Mouse (Mus musculus): ENCODE data around the gene Phf2. TPM values are rescaled to one million over a fixed set of nuclear protein-coding genes. Genes with fewer than 3 reads are reported as not detected.

The Phf2 gene
- polyA plus RNA-seq, 1 experiment from 2014 or later = 9.9 TPM

GRCm38 (mm10) chr13:48837537-48837936 is 33.4 kb downstream of the Phf2 start:
- Histone ChIP-seq H3K27ac (ENCODE audit: low read depth) (no peak overlapping the region), H3K27me3 (replicated peaks; ENCODE audit: control insufficient read depth, insufficient read depth, low read length) (no peaks in the 10 kb centered on the region), H3K4me1 (replicated peaks; ENCODE audit: control insufficient read depth, insufficient read depth, low read length) (no peaks in the 10 kb centered on the region), H3K9me3 (ENCODE audit: control insufficient read depth, low read length) (no peaks in the 10 kb centered on the region), H3K36me3 (ENCODE audit: control insufficient read depth, insufficient read depth, low read length) (peaks cover 9% of the 10 kb centered on the region), H3K4me3 (ENCODE audit: low read depth, low read length) (no peak overlapping the region), H3K9ac (ENCODE audit: low read length) (no peak overlapping the region), H3K4me2 (ENCODE audit: low read length) (no peak overlapping the region)
- ATAC-seq (replicated peaks; ENCODE audit: low FRiP score, low TSS enrichment, low read depth) (no peak), DNase-seq (ENCODE audit: low spot score) (no peak)
- WGBS = 55% methylated on average over 6 of the region's 6 CpGs

DNA sequence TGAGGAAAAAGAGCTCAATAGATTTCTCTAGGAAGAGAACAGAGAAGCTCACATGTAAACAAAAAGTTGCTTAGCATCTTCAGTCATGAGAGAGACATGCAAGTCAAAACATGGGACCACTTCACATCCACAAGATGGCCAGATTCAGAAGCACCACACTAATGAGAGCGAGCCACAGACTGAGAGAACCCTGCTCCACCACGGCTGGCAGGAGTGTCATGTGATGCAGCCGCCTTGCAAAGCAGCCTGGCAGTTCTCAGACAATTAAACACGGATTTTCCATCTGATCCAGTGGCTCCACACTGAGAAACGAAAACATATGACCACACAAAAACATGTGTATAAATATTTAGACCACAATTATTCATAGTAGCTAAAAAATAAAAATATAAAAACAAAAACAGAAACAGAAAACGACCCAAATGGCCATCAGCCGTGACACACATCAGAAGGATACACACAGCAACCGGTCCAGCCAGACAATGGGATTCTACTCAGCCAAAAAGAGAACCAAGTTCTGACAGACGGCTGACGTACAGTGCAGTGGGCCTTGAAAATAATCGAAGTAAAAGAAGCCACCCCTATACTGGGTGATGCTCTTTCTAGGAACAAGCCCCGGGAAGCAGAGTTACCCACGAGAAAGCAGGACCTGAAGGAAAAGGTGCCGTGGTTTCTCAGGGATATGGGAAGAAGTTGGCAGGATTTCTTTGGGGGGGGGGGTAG is 40.2 kb downstream of the Phf2 start:
- Histone ChIP-seq H3K9ac (ENCODE audit: low read length) (no peak overlapping the region), H3K4me2 (ENCODE audit: low read length) (no peak overlapping the region), H3K27me3 (replicated peaks; ENCODE audit: control insufficient read depth, insufficient read depth, low read length) (no peaks in the 10 kb centered on the region), H3K4me3 (ENCODE audit: low read depth, low read length) (no peak overlapping the region), H3K4me1 (replicated peaks; ENCODE audit: control insufficient read depth, insufficient read depth, low read length) (no peaks in the 10 kb centered on the region), H3K36me3 (ENCODE audit: control insufficient read depth, insufficient read depth, low read length) (peaks cover 66% of the 10 kb centered on the region), H3K27ac (ENCODE audit: low read depth) (no peak overlapping the region), H3K9me3 (ENCODE audit: control insufficient read depth, low read length) (no peaks in the 10 kb centered on the region)
- no peak for ATAC-seq (replicated peaks; ENCODE audit: low FRiP score, low TSS enrichment, low read depth)
- DNase-seq (ENCODE audit: low spot score) = no peak
- WGBS = 87% methylated on average over 14 of the region's 14 CpGs

GRCm38 (mm10) chr13:48829780-48830179 is 41.1 kb downstream of the Phf2 start:
- peaks cover 73% of the 10 kb centered on the region for H3K36me3 ChIP-seq (ENCODE audit: control insufficient read depth, insufficient read depth, low read length)

GRCm38 (mm10) chr13:48822871-48823270 is 48.0 kb downstream of the Phf2 start:
- Histone ChIP-seq H3K36me3 (ENCODE audit: control insufficient read depth, insufficient read depth, low read length) (peaks cover 89% of the 10 kb centered on the region), H3K4me1 (replicated peaks; ENCODE audit: control insufficient read depth, insufficient read depth, low read length) (no peaks in the 10 kb centered on the region), H3K27me3 (replicated peaks; ENCODE audit: control insufficient read depth, insufficient read depth, low read length) (no peaks in the 10 kb centered on the region), H3K9ac (ENCODE audit: low read length) (no peak overlapping the region), H3K4me3 (ENCODE audit: low read depth, low read length) (no peak overlapping the region), H3K4me2 (ENCODE audit: low read length) (no peak overlapping the region), H3K27ac (ENCODE audit: low read depth) (no peak overlapping the region), H3K9me3 (ENCODE audit: control insufficient read depth, low read length) (no peaks in the 10 kb centered on the region)
- 92% methylated on average over 9 of the region's 9 CpGs for WGBS
- ATAC-seq (replicated peaks; ENCODE audit: low FRiP score, low TSS enrichment, low read depth) (no peak), DNase-seq (ENCODE audit: low spot score) (no peak)

More at GRCm38 (mm10) chr13:48829780-48830179, 41.1 kb downstream of the Phf2 start:
- Histone ChIP-seq H3K4me2 (ENCODE audit: low read length) (no peak overlapping the region), H3K9me3 (ENCODE audit: control insufficient read depth, low read length) (no peaks in the 10 kb centered on the region), H3K9ac (ENCODE audit: low read length) (no peak overlapping the region), H3K27ac (ENCODE audit: low read depth) (no peak overlapping the region), H3K4me3 (ENCODE audit: low read depth, low read length) (no peak overlapping the region), H3K27me3 (replicated peaks; ENCODE audit: control insufficient read depth, insufficient read depth, low read length) (no peaks in the 10 kb centered on the region), H3K4me1 (replicated peaks; ENCODE audit: control insufficient read depth, insufficient read depth, low read length) (no peaks in the 10 kb centered on the region)
- DNase-seq (ENCODE audit: low spot score) (no peak), ATAC-seq (replicated peaks; ENCODE audit: low FRiP score, low TSS enrichment, low read depth) (no peak)
- 88% methylated on average over 4 of the region's 4 CpGs for WGBS

DNA sequence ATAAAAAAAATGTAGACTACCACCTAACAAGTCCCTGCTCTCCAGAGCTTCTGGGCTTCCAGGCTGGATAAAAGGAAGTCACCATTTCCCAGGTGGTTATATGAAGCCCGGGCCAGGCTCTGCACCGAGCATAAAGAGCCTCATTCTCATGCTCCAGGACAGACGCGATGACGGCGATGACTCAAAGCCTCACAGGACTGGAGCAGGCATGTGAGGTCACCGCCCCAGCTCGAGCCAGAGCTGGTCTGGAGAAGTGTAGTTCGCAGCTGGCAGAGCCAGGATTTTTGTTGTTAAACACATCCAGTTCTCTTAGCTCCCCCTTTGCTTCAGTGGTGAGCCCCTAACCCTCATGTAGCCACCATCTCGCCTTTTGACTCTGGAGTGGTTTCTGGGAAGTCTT is 48.6 kb downstream of the Phf2 start:
- Histone ChIP-seq H3K4me1 (replicated peaks; ENCODE audit: control insufficient read depth, insufficient read depth, low read length) (no peaks in the 10 kb centered on the region), H3K9me3 (ENCODE audit: control insufficient read depth, low read length) (no peaks in the 10 kb centered on the region), H3K27me3 (replicated peaks; ENCODE audit: control insufficient read depth, insufficient read depth, low read length) (no peaks in the 10 kb centered on the region), H3K9ac (ENCODE audit: low read length) (no peak overlapping the region), H3K36me3 (ENCODE audit: control insufficient read depth, insufficient read depth, low read length) (peaks cover 89% of the 10 kb centered on the region), H3K4me2 (ENCODE audit: low read length) (no peak overlapping the region), H3K27ac (ENCODE audit: low read depth) (no peak overlapping the region), H3K4me3 (ENCODE audit: low read depth, low read length) (no peak overlapping the region)
- DNase-seq (ENCODE audit: low spot score) (no peak), ATAC-seq (replicated peaks; ENCODE audit: low FRiP score, low TSS enrichment, low read depth) (no peak)
- 89% methylated on average over 10 of the region's 10 CpGs for WGBS

- Histone ChIP-seq H3K27ac (ENCODE audit: low read depth) (no peak overlapping the region), H3K9me3 (ENCODE audit: control insufficient read depth, low read length) (no peaks in the 10 kb centered on the region), H3K4me1 (replicated peaks; ENCODE audit: control insufficient read depth, insufficient read depth, low read length) (no peaks in the 10 kb centered on the region), H3K4me2 (ENCODE audit: low read length) (no peak overlapping the region), H3K4me3 (ENCODE audit: low read depth, low read length) (no peak overlapping the region), H3K9ac (ENCODE audit: low read length) (no peak overlapping the region), H3K27me3 (replicated peaks; ENCODE audit: control insufficient read depth, insufficient read depth, low read length) (no peaks in the 10 kb centered on the region), H3K36me3 (ENCODE audit: control insufficient read depth, insufficient read depth, low read length) (peaks cover 96% of the 10 kb centered on the region)
- WGBS = 74% methylated on average over 3 of the region's 3 CpGs
- no peak for ATAC-seq (replicated peaks; ENCODE audit: low FRiP score, low TSS enrichment, low read depth)
- no peak for DNase-seq (ENCODE audit: low spot score)
These were observed 51.8 kb downstream of the Phf2 start for GRCm38 (mm10) chr13:48819131-48819530.

DNA sequence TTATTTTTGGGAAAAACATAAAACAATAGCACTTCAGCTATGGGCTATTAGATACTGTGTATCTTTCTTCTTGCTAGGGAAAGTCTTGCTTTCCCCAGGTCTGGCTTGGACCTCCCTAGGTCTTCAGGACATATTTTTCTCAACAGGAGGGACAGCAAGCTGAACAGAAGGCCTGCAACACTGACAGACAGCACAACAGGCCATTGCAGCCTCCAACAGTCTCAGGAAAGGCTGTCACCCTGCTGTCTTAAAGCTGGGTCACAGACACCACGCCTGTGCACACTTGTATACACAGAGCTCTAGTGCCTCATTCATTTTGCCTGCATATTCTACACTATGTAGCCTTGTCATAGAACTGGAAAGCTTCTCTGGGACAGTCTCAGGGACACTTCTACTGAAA is 56.5 kb downstream of the Phf2 start:
- peaks cover 94% of the 10 kb centered on the region for H3K36me3 ChIP-seq (ENCODE audit: control insufficient read depth, insufficient read depth, low read length)
- 81% methylated on average over 1 of the region's 1 CpGs for WGBS
- DNase-seq (ENCODE audit: low spot score) (no peak), ATAC-seq (replicated peaks; ENCODE audit: low FRiP score, low TSS enrichment, low read depth) (no peak)
- no peak overlapping the region for H3K4me2 ChIP-seq (ENCODE audit: low read length)
- H3K27me3 ChIP-seq (replicated peaks; ENCODE audit: control insufficient read depth, insufficient read depth, low read length) = no peaks in the 10 kb centered on the region
- H3K9ac ChIP-seq (ENCODE audit: low read length) = no peak overlapping the region
- no peak overlapping the region for H3K4me3 ChIP-seq (ENCODE audit: low read depth, low read length)
- H3K4me1 ChIP-seq (replicated peaks; ENCODE audit: control insufficient read depth, insufficient read depth, low read length) = no peaks in the 10 kb centered on the region
- no peak overlapping the region for H3K27ac ChIP-seq (ENCODE audit: low read depth)
- no peaks in the 10 kb centered on the region for H3K9me3 ChIP-seq (ENCODE audit: control insufficient read depth, low read length)

DNA sequence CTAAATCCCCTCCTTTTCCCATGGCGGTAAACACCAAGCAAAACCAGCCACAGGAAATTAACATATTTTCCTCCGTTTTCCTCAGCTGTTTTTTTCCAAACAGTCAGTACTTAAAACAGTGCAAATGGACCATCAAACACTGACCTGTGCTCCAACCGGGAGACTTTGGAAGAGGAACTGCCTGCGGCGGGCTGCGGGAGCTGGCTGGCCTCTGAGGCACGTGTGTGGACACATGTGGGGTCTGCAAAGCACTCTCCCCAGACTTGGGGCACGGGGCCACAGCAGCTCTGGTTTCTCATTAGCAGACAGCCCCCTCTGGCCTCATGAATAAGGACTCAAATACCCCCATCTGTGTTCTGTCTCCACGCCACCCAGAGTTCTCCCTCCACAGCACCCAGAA is 59.9 kb downstream of the Phf2 start:
- no peak overlapping the region for H3K4me3 ChIP-seq (ENCODE audit: low read depth, low read length)
- no peak overlapping the region for H3K27ac ChIP-seq (ENCODE audit: low read depth)
- H3K9ac ChIP-seq (ENCODE audit: low read length) = no peak overlapping the region
- WGBS = 76% methylated on average over 9 of the region's 9 CpGs
- DNase-seq (ENCODE audit: low spot score) (no peak), ATAC-seq (replicated peaks; ENCODE audit: low FRiP score, low TSS enrichment, low read depth) (no peak)
- H3K4me2 ChIP-seq (ENCODE audit: low read length) = no peak overlapping the region
- H3K27me3 ChIP-seq (replicated peaks; ENCODE audit: control insufficient read depth, insufficient read depth, low read length) = no peaks in the 10 kb centered on the region
- no peaks in the 10 kb centered on the region for H3K9me3 ChIP-seq (ENCODE audit: control insufficient read depth, low read length)
- H3K36me3 ChIP-seq (ENCODE audit: control insufficient read depth, insufficient read depth, low read length) = peaks cover 85% of the 10 kb centered on the region
- H3K4me1 ChIP-seq (replicated peaks; ENCODE audit: control insufficient read depth, insufficient read depth, low read length) = no peaks in the 10 kb centered on the region

DNA sequence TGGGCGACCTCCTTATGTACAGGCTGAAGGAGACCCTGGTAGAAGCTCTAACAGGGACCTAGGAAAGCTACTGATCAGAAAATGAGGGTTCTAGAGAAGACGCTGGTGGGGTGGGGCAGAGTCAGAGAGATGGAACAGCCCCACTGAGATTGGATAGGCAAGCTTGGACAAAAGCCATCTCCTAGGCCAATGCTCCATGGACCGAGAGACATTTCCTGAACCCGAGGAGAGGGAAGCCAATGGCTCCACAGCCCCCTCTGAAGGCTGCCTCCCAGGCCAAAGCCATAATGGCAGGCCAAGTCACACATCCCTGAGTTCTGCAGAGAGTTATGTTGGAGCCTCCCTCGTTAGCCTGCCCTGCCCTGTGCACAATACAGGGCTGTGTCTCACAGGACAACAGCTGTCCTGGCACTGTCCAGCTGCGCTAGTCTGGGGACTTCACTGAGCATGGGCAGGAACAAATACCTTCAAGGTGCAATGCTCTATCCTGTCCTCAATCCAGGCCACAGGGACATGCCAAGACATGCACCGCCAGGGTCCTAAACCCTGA is 60.6 kb downstream of the Phf2 start:
- H3K9ac ChIP-seq (ENCODE audit: low read length) = no peak overlapping the region
- no peaks in the 10 kb centered on the region for H3K9me3 ChIP-seq (ENCODE audit: control insufficient read depth, low read length)
- 80% methylated on average over 7 of the region's 7 CpGs for WGBS
- H3K27me3 ChIP-seq (replicated peaks; ENCODE audit: control insufficient read depth, insufficient read depth, low read length) = no peaks in the 10 kb centered on the region
- H3K4me2 ChIP-seq (ENCODE audit: low read length) = no peak overlapping the region
- ATAC-seq (replicated peaks; ENCODE audit: low FRiP score, low TSS enrichment, low read depth) (no peak), DNase-seq (ENCODE audit: low spot score) (no peak)
- H3K4me3 ChIP-seq (ENCODE audit: low read depth, low read length) = no peak overlapping the region
- no peak overlapping the region for H3K27ac ChIP-seq (ENCODE audit: low read depth)
- H3K36me3 ChIP-seq (ENCODE audit: control insufficient read depth, insufficient read depth, low read length) = peaks cover 85% of the 10 kb centered on the region
- H3K4me1 ChIP-seq (replicated peaks; ENCODE audit: control insufficient read depth, insufficient read depth, low read length) = no peaks in the 10 kb centered on the region
